Mouse (Mus musculus) lung, adult 10 weeks (tissue): ENCODE measurements around the gene Gpat2. TPM values are rescaled to one million over a fixed set of nuclear protein-coding genes. Genes with fewer than 3 reads are reported as not detected.

ENCODE experiments used
- polyA plus RNA-seq: library from polyadenylated mRNA; stranded (reverse); fragments of 350-450 nt; fragmentation: Illumina TruSeq; extraction: RNeasy Lipid Tissue Mini Kit (QIAGEN cat#74804); gene quantifications from one replicate; pipeline ENCODE4 v1.2.3, GENCODE M21; 2014; ENCODE audit warnings: low read depth, low replicate concordance; ENCODE audit not compliant: insufficient read depth

Gpat2 gene
- polyA plus RNA-seq = not detected

GRCm38 (mm10) chr2:127424977-127425376, at the start of gene Gpat2:
Gpat2 (plus strand) TSS chr2:127425199.

GRCm38 (mm10) chr2:127444055-127444789, 19.2 kb downstream of the Gpat2 start, which contains the start of gene Fahd2a:
Fahd2a (minus strand) TSS chr2:127444565.

Other genes starting within 250 kb of the Gpat2 start
- gene 1810024B03Rik, start 216.9 kb upstream of the Gpat2 start, polyA plus RNA-seq = 1.3 TPM
- 23.3 TPM for gene Snrnp200, start 216.8 kb upstream of the Gpat2 start, polyA plus RNA-seq
- 56.5 TPM for gene Ciao1, start 177.4 kb upstream of the Gpat2 start, polyA plus RNA-seq
- gene Tmem127, start 177.3 kb upstream of the Gpat2 start, polyA plus RNA-seq = 22.1 TPM
- gene Stard7, start 155.0 kb upstream of the Gpat2 start, polyA plus RNA-seq = 27.9 TPM
- gene Dusp2, start 89.0 kb upstream of the Gpat2 start, polyA plus RNA-seq = 5.6 TPM
- not detected for gene Astl, start 86.6 kb upstream of the Gpat2 start, polyA plus RNA-seq
- gene Adra2b, start 62.0 kb upstream of the Gpat2 start, polyA plus RNA-seq = 0.08 TPM
- gene Fahd2a, start 19.4 kb downstream of the Gpat2 start, polyA plus RNA-seq = 16.4 TPM
- gene Kcnip3, start 96.9 kb downstream of the Gpat2 start, polyA plus RNA-seq = 1.6 TPM
- 1.1 TPM for gene Prom2, start 116.3 kb downstream of the Gpat2 start, polyA plus RNA-seq
- 1.4 TPM for gene Zfp661, start 161.9 kb downstream of the Gpat2 start, polyA plus RNA-seq
- gene Mrps5, start 162.0 kb downstream of the Gpat2 start, polyA plus RNA-seq = 30.5 TPM
- 13.2 TPM for gene Mal, start 231.5 kb downstream of the Gpat2 start, polyA plus RNA-seq